ENCODE assay signal across 16 mouse cellular contexts in genomic region chr6:30876661-30877060, GRCm38 (mm10). TPM values are rescaled to one million over a fixed set of nuclear protein-coding genes. Genes with fewer than 3 reads are reported as not detected.
"Had no signal": no experiment of that assay in that cellular context is flagged by ENCODE, and none has a peak within 500 bp of the region (broad histone marks: within the 10 kb centered on the region; RNA-seq: fewer than 3 reads in every experiment).

No protein-coding gene starts in this region.

- DNase-seq: kidney, adult 11 months; kidney, adult 9 months; kidney, postnatal 36 days; layer of hippocampus, adult 9-11 months; layer of hippocampus, postnatal 36 days; left cerebral cortex, postnatal 4 days; lung, postnatal 14 days; midbrain, embryonic 14.5 days; retina, postnatal 1 day had no signal

- H3K4me1 ChIP-seq: limb, embryonic 13.5 days; neural tube, embryonic 12.5 days; stomach, embryonic 15.5 days had no signal

- H3K27ac ChIP-seq: kidney, postnatal 0 days; limb, embryonic 13.5 days; liver, embryonic 14.5 days; midbrain, embryonic 10.5 days; neural tube, embryonic 12.5 days; stomach, embryonic 15.5 days had no signal

- H3K9me3 ChIP-seq: limb, embryonic 13.5 days; stomach, embryonic 15.5 days had no signal

- H3K4me3 ChIP-seq: limb, embryonic 13.5 days; midbrain, embryonic 10.5 days; neural tube, embryonic 12.5 days; stomach, embryonic 15.5 days had no signal

- H3K4me2 ChIP-seq: limb, embryonic 13.5 days; neural tube, embryonic 12.5 days; stomach, embryonic 15.5 days had no signal

- H3K9ac ChIP-seq: limb, embryonic 13.5 days; liver, embryonic 14.5 days; neural tube, embryonic 12.5 days; stomach, embryonic 15.5 days had no signal

- H3K27me3 ChIP-seq: limb, embryonic 13.5 days; neural tube, embryonic 12.5 days; stomach, embryonic 15.5 days had no signal

RNA-seq across cellular contexts. Expression of gene Tsga13, which starts 38.7 kb away (rescaled TPM):
- polyA plus RNA-seq: liver, adult 2 months; midbrain, embryonic 14.5 days; neural tube, embryonic 12.5 days had no signal
